Mouse (Mus musculus) testis, postnatal 14 days (tissue): ENCODE data around the gene Pdlim7.

Source experiments
- DNase-seq: peaks from one replicate; pipeline ENCODE4 v3.0.0; 2021; ENCODE audit warnings: low spot score

Pdlim7 gene

DNA sequence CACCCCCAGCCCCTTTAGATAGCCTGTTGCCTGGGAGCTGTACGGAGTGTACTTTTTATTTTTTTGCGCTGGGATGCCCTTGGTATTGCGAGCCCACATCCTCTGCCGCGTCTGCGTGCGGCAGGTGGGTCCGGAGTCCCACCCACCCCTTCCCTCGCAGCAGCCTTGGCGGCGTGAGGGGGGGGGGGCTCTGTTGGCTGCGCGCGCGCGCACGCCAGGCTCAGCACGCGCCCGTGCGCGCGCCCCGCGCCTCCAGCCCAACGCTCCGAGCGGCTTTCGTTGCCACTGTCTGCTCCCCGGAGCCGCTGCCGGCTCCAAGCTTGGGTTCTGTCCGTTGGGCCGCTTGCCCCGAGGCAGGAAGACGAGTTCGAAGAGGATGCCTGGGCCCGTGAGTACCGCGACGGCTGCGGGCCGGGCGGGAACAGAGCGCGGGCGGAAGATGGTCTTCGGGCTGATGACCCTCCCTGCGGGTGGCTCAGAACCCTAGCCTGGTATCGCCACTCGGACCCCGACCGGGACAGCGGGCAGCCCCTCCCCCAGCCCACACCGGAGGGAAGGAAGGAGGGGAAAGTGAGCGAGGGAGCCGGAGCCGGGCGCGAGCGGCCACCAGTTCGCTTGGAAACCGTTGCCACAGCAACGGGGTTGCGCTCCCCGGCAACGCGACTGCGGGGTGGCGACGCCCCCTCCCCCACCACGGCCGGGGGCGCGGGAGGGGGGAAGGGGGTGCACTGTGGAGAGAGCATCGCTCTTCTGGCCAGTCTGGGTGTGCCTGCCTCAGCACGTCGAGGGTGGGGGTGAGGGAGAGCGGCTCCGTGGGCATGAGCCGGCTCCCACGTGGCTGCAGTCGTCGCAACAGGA, 49.2 kb downstream of the Pdlim7 start, which contains the start of gene Prr7:
Prr7 (plus strand) TSS at position 241 of the 858 bp plus-strand sequence.
- peak; percentile 74 for DNase-seq

DNA sequence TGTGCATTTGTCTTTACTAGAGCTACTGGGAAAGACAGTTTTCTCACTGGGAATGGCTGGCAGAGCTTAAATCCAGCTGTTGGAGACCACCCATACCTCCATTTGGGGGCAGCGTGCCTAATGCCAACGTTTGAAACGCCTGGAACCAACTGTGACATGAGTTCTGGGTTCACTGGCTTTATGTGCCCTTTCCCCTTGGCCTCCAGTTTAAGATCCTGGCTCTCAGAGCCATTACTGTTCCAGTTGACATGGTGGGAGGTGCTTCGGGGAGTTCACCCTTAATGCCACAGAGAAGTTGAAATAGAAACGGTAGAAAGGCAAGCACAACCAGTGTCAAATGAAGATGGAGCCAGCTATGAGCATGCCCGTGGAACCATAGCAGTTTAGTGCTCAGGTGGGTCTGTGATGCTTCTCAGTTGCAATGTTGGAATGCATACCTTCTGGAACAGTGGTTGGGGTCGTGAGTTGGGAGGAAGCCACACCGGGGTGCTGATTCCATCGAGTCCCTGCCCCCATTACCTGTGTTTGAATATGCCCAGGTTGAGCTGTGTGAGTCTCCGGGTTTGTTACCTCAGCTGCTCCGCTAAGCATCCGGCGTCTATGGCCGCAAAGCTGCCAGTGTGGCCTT, 50.0 kb downstream of the Pdlim7 start:
- DNase-seq = no peak

DNA sequence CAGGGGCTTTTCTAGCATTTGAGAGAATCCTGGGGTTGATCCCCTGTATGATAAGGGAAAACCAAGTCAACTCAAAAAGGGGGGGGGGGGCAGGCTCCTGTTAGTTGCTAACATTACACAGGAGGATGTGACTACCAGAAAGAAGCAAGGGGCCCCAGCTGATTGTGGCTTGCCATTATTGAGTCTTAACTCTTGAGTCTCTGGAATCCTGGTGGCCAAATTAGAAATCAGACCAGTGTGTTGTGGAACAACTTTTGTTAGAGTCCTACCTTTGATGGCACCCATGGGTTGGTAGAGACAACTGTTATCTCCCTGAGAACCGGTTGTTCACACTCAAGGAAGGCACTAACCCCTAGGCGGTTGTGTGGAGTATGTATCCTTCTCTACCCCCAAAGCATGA, 50.5 kb downstream of the Pdlim7 start:
- no peak for DNase-seq

DNA sequence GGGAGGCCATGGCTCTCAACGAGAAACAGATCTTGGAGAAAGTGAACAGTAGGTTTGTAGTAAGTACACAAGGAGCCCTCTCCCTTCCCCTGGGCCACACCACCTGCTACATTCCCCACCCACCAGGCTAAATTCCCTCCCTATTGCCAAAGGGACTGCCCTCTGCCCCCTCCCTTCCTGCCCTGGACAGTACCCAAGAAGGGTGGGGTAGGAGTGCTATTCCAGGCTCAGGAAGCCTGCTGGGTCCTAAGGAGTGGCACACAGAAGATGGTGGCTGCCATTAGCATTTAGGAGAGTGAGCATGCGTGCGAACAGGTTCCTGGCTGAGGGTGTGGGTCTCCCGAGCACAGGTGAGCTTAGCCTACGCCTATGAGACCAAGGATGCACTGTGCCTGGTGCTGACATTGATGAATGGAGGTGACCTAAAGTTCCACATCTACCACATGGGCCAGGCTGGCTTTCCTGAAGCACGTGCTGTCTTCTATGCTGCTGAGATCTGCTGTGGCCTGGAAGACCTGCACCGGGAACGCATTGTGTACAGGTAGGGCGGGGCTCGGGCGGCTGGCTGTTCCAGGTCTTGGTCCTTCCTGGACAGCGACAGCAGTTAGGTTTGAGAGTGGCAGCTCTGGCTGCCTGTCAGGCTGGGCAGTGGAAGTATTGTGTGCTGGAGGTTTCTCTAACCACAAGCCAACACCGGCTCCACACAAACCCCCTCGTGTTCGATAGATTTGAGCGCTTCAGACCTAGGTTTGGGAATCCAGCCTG, 61.5 kb downstream of the Pdlim7 start:
- no peak for DNase-seq

DNA sequence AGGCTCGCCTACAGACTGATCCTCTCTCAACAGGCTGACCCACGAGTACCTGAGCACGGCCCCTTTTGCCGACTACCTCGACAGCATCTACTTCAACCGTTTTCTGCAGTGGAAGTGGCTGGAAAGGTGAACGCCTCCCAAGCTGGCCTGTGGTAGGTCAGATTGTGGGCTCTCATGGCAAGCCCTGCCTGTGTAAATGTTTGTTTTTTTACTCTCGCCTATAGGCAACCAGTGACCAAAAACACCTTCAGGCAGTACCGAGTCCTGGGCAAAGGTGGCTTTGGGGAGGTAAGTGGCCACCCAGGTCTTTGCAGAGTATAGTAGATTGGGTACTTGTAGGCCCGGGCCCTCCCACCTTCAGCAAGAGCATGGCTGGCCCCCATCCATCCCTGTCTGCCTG, 62.2 kb downstream of the Pdlim7 start:
- DNase-seq = no peak

DNA sequence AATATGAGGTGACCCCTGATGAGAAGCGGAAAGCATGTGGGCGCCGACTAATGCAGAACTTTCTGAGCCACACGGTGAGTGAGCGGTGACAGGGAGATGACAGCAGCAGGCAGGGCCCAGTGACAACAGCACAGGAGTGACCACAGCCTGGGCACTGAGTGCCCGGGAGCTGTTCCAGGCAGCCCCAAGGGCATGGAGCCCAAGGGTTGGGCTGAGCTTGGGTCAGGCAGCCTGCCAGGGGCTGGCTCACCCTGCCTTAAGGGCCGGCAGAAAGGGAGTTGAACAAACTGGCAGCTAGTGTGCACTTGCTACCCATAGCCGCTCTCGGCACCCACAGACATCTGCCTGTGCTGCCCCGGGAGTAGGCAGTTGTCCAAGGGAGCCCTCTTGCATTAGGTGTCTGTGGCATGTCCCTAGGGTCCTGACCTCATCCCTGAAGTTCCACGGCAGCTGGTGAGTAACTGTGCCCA, 62.9 kb downstream of the Pdlim7 start:
- DNase-seq = peak; percentile 53

DNA sequence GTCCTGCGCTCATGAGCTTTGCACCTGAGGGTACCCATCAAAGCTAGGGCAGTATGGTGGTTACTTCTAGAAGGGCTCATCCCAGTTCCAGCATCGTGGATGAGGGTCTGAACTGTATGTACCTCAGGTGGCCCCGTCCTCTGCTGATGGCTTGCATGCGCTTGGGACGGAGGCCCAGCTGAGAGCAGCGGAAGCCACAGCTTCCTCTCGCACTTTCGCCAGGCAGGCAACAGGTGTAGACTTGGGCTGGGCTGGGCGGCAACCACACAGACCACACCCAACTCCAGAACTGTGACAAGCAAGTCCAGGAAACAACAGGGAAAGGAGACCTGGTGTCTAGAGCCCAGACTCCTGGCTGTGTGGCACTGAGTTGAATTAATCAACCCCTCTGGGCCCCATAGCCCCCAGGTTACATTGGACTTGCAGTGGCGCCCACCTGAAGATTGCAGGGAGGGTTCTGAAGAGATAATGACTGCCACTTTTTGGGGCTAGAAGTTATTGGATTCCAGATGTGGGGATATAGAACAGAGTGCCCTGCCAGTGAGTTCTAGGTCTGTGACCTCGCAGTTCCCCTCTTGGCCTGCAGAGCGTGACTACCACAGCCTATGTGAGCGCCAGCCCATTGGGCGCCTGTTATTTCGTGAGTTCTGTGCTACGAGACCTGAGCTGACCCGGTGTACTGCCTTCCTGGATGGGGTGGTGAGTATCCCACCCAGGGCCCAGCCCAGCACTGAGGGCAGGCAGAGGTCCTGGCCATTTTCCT, 63.6 kb downstream of the Pdlim7 start:
- DNase-seq = no peak

DNA sequence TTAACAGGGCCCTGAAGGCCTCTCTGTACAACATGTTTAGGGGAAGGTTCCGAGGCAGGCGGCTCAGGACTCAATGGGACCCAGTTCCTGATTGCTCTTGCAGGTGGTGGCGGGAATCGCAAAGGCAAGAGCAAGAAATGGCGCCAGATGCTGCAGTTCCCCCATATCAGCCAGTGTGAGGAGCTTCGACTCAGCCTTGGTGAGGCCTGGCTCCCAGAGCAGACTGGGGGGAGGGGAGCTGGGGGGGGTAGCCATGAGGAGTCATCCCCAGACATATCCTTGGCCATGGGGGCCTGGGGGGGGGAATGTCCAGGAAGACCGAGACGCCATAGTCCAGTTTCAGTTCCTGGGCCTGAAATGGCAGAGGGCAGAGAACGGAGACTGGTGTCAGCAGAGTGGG, 64.3 kb downstream of the Pdlim7 start:
- no peak for DNase-seq

DNA sequence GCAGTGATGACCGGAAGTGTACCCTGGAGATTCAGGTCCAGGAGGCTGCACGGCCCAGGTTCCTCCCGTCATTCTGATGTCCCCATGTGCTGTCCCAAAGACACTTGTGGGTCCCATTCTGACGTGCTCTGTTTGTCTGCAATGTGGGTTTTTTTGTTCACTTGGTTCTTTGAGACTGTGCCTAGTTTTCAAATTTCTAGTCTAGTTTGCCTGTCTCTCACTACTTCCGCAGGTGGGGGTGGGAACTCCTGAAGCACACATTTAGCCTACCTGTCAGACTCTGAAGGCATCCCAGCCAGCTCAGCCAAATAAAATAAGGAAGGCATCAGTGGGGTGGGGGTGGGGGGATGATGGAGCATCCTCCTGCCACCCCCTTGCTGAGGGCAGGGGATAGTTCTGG, 65.3 kb downstream of the Pdlim7 start:
- no peak for DNase-seq

DNA sequence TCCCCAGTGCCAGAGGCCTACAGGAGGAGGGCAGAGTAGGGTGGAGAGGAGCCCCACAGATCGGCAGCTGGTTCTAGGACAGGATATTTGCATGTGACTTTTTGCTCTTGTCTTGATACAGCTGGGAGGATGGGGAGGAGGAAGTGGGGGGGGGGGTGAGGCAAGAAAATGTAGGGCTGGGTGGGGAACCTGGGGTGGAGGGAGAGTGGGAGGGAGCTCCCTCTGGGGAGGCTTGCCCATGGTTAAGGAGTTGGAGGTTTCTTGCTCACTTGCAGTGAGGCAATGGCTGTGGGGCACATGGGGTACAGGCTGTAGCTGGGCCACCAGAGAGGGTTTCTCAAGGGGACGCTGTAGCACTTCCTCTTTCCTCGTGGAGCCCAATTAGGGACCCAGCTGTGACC, 65.9 kb downstream of the Pdlim7 start:
- DNase-seq = no peak

DNA sequence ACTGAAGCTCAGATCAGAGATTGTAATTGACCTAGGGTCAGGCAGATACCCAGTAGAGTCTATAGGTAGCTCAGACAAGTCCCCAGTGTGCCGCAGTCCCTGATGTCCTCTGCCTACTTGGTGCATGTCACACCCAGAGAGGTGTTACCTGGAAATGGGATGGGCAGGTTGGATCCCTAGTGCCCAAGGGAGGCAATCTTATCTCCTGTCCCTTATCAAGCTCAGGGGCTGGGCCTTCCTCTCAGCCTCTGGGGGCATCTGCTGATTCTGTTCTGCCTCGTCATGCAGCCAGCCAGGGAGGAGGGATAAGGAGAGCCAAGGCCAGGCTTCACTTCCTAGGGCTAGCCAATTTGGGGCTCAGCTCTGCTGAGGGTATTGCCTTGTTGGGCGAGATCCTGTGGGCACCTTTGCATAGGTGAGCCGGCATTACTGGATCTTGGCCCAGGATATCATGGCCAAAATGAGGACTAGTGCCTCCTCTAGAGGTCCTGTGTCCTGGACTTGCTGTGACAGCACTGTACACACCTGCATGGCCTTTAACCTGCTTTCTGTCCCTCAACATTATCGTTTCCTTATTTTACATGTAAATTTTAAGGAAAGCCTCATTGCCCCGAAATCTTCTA, 66.9 kb downstream of the Pdlim7 start:
- no peak for DNase-seq
